Comparison of ENCODE assay signal across 8 mouse cellular contexts in the genomic region with DNA sequence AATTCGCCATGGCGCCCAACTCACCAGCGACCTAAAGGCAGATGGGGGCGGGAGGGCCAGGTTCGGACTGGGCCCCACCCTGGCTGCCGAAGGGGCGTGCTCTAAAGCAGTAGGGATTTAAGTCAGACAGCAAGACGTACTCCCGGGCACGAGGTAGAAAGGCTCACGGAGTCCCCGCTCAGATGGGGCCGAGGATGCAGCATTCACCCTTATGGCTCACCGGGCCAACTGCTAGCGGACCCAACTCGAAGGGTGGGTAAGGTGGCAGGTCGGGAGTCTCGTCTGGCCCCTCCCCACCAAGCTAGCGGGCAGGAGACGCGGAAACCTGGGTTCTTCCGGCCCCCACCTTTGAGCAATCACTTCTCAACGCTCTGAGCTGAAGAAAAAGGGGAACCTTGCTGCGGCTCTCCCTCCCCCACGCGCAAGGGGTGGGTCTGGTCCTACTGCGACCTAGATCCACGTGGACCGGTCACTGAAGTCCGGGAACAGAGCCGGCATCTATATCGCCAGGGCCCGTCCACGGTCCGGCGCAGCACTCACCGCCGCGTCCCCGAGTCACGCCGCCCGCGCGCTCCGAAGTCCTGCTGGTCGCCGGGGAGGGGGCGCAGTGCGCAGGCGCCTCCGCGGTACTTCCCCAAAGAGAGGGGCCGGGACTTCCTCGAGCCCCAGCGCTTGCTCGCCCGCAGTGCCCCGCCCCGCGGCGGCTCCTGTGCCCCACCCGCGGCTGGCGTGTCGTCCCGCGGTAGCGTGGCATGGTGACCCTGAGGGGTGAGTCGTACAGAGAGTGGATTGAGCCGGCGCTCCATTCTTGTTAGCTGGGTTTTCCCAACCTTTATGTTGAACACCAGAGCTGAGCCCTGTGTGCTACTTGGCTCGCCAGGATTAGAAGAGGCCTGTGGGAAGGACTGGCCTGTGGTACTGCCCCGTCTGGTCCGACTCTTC. TPM values are rescaled to one million over a fixed set of nuclear protein-coding genes. Genes with fewer than 3 reads are reported as not detected.
DNase-seq lines count a peak whose midpoint lies in the region; ATAC-seq and TF ChIP-seq lines count a peak whose summit lies in the region.

A gene (minus strand): TSS at position 639 of the 942 bp plus-strand sequence.

- H3K9ac ChIP-seq in heart, embryonic 12.5 days: peak within 1 kb of the TSS; percentile 81
- peak within 1 kb of the TSS; percentile 63 for H3K9ac ChIP-seq in kidney, postnatal 0 days (ENCODE audit: low read depth, low read length)
- H3K9ac ChIP-seq in liver, embryonic 13.5 days: peak within 1 kb of the TSS; percentile 62
- H3K9ac ChIP-seq in stomach, embryonic 16.5 days (ENCODE audit: low read length): peak within 1 kb of the TSS; percentile 77

- peak; percentile 93 for DNase-seq in B cell, adult 2 months
- DNase-seq in kidney, postnatal 0 days (ENCODE audit: low spot score): peak; percentile 80
- peak; percentile 51 for DNase-seq in liver, embryonic 13.5 days
- peak; percentile 85 to 90 for DNase-seq in natural killer cell, adult 2 months (ENCODE audit: low spot score in 2 of 2)

- TF ChIP-seq POLR2A in bone marrow, adult 2 months (IDR thresholded peaks at IDR 0.05; ENCODE audit: borderline replicate concordance, control insufficient read depth, low read depth, low read length): peak; percentile 83; the same call in 1 of the 2 replicates

- peaks cover 21% of the 10 kb centered on the region for H3K27me3 ChIP-seq in heart, embryonic 12.5 days (replicated peaks)
- no peaks in the 10 kb centered on the region for H3K27me3 ChIP-seq in kidney, postnatal 0 days (ENCODE audit: insufficient read depth, low read length)
- H3K27me3 ChIP-seq in liver, embryonic 13.5 days: peaks cover 30% of the 10 kb centered on the region
- H3K27me3 ChIP-seq in stomach, embryonic 16.5 days (ENCODE audit: control insufficient read depth, insufficient read depth, low read length): no peaks in the 10 kb centered on the region

- H3K9me3 ChIP-seq in heart, embryonic 12.5 days (replicated peaks): no peaks in the 10 kb centered on the region
- H3K9me3 ChIP-seq in kidney, postnatal 0 days (replicated peaks; ENCODE audit: low read length): no peaks in the 10 kb centered on the region
- no peaks in the 10 kb centered on the region for H3K9me3 ChIP-seq in liver, embryonic 13.5 days (replicated peaks)
- H3K9me3 ChIP-seq in stomach, embryonic 16.5 days (replicated peaks; ENCODE audit: control insufficient read depth, low read length): no peaks in the 10 kb centered on the region

- H3K4me1 ChIP-seq in bone marrow, adult 2 months (ENCODE audit: control insufficient read depth, insufficient read depth, low read length): peaks cover 2% of the 10 kb centered on the region; the same call in 1 of the 2 replicates
- peaks cover 33% of the 10 kb centered on the region for H3K4me1 ChIP-seq in heart, embryonic 12.5 days (replicated peaks)
- 0 out of 2 replicates have a peak, but pooled peaks cover 6% of the 10 kb centered on the region for H3K4me1 ChIP-seq in kidney, postnatal 0 days (replicated peaks; ENCODE audit: insufficient read depth, low read length)
- H3K4me1 ChIP-seq in liver, embryonic 13.5 days (replicated peaks): peaks cover 30% of the 10 kb centered on the region
- 0 out of 2 replicates have a peak, but pooled peaks cover 11% of the 10 kb centered on the region for H3K4me1 ChIP-seq in stomach, embryonic 16.5 days (ENCODE audit: control insufficient read depth, insufficient read depth, low read length)

- under 1% methylated on average over 75 of the region's 75 CpGs for WGBS in bone marrow, adult 2 months
- WGBS in heart, embryonic 12.5 days: under 1% methylated on average over 73 of the region's 75 CpGs
- WGBS in kidney, postnatal 0 days: under 1% methylated on average over 62 of the region's 75 CpGs
- WGBS in liver, embryonic 13.5 days (ENCODE audit: insufficient replicate concordance): under 1% methylated on average over 75 of the region's 75 CpGs
- under 1% methylated on average over 75 of the region's 75 CpGs for WGBS in stomach, embryonic 16.5 days

- H3K36me3 ChIP-seq in heart, embryonic 12.5 days: peaks cover 14% of the 10 kb centered on the region
- H3K36me3 ChIP-seq in kidney, postnatal 0 days (ENCODE audit: insufficient read depth, low read length): peaks cover 7% of the 10 kb centered on the region; the same call in 1 of the 2 replicates
- peaks cover 8% of the 10 kb centered on the region for H3K36me3 ChIP-seq in liver, embryonic 13.5 days
- no peaks in the 10 kb centered on the region for H3K36me3 ChIP-seq in stomach, embryonic 16.5 days (ENCODE audit: control insufficient read depth, insufficient read depth, low read length)

- peak within 1 kb of the TSS; percentile 89 for H3K27ac ChIP-seq in bone marrow, adult 2 months (ENCODE audit: control insufficient read depth, insufficient read depth, low read depth, low read length, poor library complexity)
- H3K27ac ChIP-seq in heart, embryonic 12.5 days (ENCODE audit: poor library complexity, severe bottlenecking): 0 out of 2 replicates have a peak within 1 kb of the TSS, but pooled peaks have one; percentile 1
- no peak within 1 kb of the TSS for H3K27ac ChIP-seq in kidney, postnatal 0 days
- H3K27ac ChIP-seq in liver, embryonic 13.5 days: peak within 1 kb of the TSS; percentile 34; the same call in 1 of the 2 replicates
- H3K27ac ChIP-seq in stomach, embryonic 16.5 days (ENCODE audit: low read length): peak within 1 kb of the TSS; percentile 55; the same call in 1 of the 2 replicates

- H3K4me3 ChIP-seq in bone marrow, adult 2 months (replicated peaks; ENCODE audit: control insufficient read depth, low read depth, low read length): peak within 1 kb of the TSS; percentile 82
- H3K4me3 ChIP-seq in heart, embryonic 12.5 days: peak within 1 kb of the TSS; percentile 64
- H3K4me3 ChIP-seq in kidney, postnatal 0 days (replicated peaks; ENCODE audit: low read depth, low read length): peak within 1 kb of the TSS; percentile 58
- peak within 1 kb of the TSS; percentile 61 for H3K4me3 ChIP-seq in liver, embryonic 13.5 days (replicated peaks)
- peak within 1 kb of the TSS; percentile 62 for H3K4me3 ChIP-seq in stomach, embryonic 16.5 days (replicated peaks; ENCODE audit: low read length)

- ATAC-seq in erythroid progenitor cell, adult 5-6 weeks (replicated peaks; ENCODE audit: low FRiP score, poor library complexity, severe bottlenecking): no peak
- peak; percentile 82 for ATAC-seq in heart, embryonic 12.5 days (ENCODE audit: insufficient number of reproducible peaks, low FRiP score)
- peak; percentile 67 for ATAC-seq in kidney, postnatal 0 days (replicated peaks; ENCODE audit: low FRiP score, low read depth)
- ATAC-seq in liver, embryonic 13.5 days (ENCODE audit: low read depth): peak; percentile 63
- peak; percentile 90 for ATAC-seq in stomach, embryonic 16.5 days (ENCODE audit: insufficient read depth, low FRiP score)

- H3K4me2 ChIP-seq in heart, embryonic 12.5 days: peak within 1 kb of the TSS; percentile 88
- H3K4me2 ChIP-seq in kidney, postnatal 0 days (ENCODE audit: low read length): peak within 1 kb of the TSS; percentile 98
- H3K4me2 ChIP-seq in liver, embryonic 13.5 days: peak within 1 kb of the TSS; percentile 78
- peak within 1 kb of the TSS; percentile 93 for H3K4me2 ChIP-seq in stomach, embryonic 16.5 days (ENCODE audit: low read depth, low read length)

- TF ChIP-seq CTCF in bone marrow, adult 2 months (IDR thresholded peaks at IDR 0.05; ENCODE audit: control insufficient read depth, insufficient read depth, low read length): no peak
- no peak for TF ChIP-seq CTCF in kidney, postnatal 0 days (IDR thresholded peaks at IDR 0.05; ENCODE audit: low read depth)

RNA-seq across cellular contexts. Expression of the gene that starts here (rescaled TPM):
- 57.1 and 170 TPM in 2 replicates for polyA plus RNA-seq in bone marrow, adult 2 months (2011; ENCODE audit: insufficient read depth, insufficient read length, low replicate concordance, missing spikeins)
- total RNA-seq in erythroid progenitor cell, adult 5-6 weeks (2015; ENCODE audit: low replicate concordance): 84.0 and 98.9 TPM in 2 replicates
- total RNA-seq in erythroid progenitor cell, adult 5-6 weeks (2017; ENCODE audit: low replicate concordance): 17.1 and 33.1 TPM in 2 replicates
- 43.5 and 45.4 TPM in 2 replicates for polyA plus RNA-seq in heart, embryonic 12.5 days (2016; fragmentation: Nextera tagmentation; extraction: Ambion mirVana)
- polyA plus RNA-seq in kidney, postnatal 0 days (2015; fragmentation: Nextera tagmentation; extraction: Ambion mirVana): 38.9 and 41.7 TPM in 2 replicates
- polyA plus RNA-seq in liver, embryonic 13.5 days (2015; fragmentation: Nextera tagmentation; extraction: Ambion mirVana): 17.7 and 19.9 TPM in 2 replicates
- polyA plus RNA-seq in stomach, embryonic 16.5 days (2015; fragmentation: Nextera tagmentation; extraction: Ambion mirVana): 54.2 and 55.3 TPM in 2 replicates
